Mouse (Mus musculus): ENCODE measurements around the gene Prokr1. TPM values are rescaled to one million over a fixed set of nuclear protein-coding genes. Genes with fewer than 3 reads are reported as not detected.

The Prokr1 gene
- polyA plus RNA-seq, 1 experiment from 2014 or later = 2.0 TPM

GRCm38 (mm10) chr6:87534855-87535575, 55.5 kb downstream of the Prokr1 start:
- H3K27ac ChIP-seq = no peak overlapping the region
- H3K4me3 ChIP-seq = no peak overlapping the region
- 90% methylated on average over 9 of the region's 9 CpGs for WGBS
- no peaks in the 10 kb centered on the region for H3K36me3 ChIP-seq (replicated peaks)
- no peak for ATAC-seq (replicated peaks)
- H3K4me2 ChIP-seq = no peak overlapping the region
- no peaks in the 10 kb centered on the region for H3K27me3 ChIP-seq (replicated peaks)
- no peaks in the 10 kb centered on the region for H3K4me1 ChIP-seq
- H3K9me3 ChIP-seq = no peaks in the 10 kb centered on the region
- H3K9ac ChIP-seq = no peak overlapping the region

GRCm38 (mm10) chr6:87532953-87533710, 57.4 kb downstream of the Prokr1 start, which contains the start of gene Arhgap25:
Gene Arhgap25 (minus strand): TSS chr6:87533259.
- H3K27me3 ChIP-seq (replicated peaks) = no peaks in the 10 kb centered on the region
- no peak within 1 kb of the TSS for H3K4me3 ChIP-seq
- WGBS = 67% methylated on average over 14 of the region's 14 CpGs
- H3K36me3 ChIP-seq (replicated peaks) = no peaks in the 10 kb centered on the region
- H3K4me1 ChIP-seq = no peaks in the 10 kb centered on the region
- ATAC-seq (replicated peaks) = no peak
- no peak within 1 kb of the TSS for H3K9ac ChIP-seq
- H3K9me3 ChIP-seq = no peaks in the 10 kb centered on the region
- no peak within 1 kb of the TSS for H3K27ac ChIP-seq
- H3K4me2 ChIP-seq = no peak within 1 kb of the TSS

- Histone ChIP-seq H3K9ac (no peak overlapping the region), H3K27ac (no peak overlapping the region), H3K4me1 (no peaks in the 10 kb centered on the region), H3K36me3 (replicated peaks) (no peaks in the 10 kb centered on the region), H3K9me3 (no peaks in the 10 kb centered on the region), H3K4me3 (no peak overlapping the region), H3K4me2 (no peak overlapping the region), H3K27me3 (replicated peaks) (no peaks in the 10 kb centered on the region)
- WGBS = 92% methylated on average over 2 of the region's 2 CpGs
- ATAC-seq (replicated peaks) = no peak
These were observed 59.0 kb downstream of the Prokr1 start for GRCm38 (mm10) chr6:87531456-87532015.

GRCm38 (mm10) chr6:87530386-87530785, 60.2 kb downstream of the Prokr1 start:
- ATAC-seq (replicated peaks) = no peak
- H3K4me1 ChIP-seq = no peaks in the 10 kb centered on the region
- H3K9me3 ChIP-seq = no peaks in the 10 kb centered on the region
- H3K27me3 ChIP-seq (replicated peaks) = no peaks in the 10 kb centered on the region
- no peaks in the 10 kb centered on the region for H3K36me3 ChIP-seq (replicated peaks)
- H3K9ac ChIP-seq = no peak overlapping the region
- no peak overlapping the region for H3K4me2 ChIP-seq
- H3K4me3 ChIP-seq = no peak overlapping the region
- 85% methylated on average over 2 of the region's 2 CpGs for WGBS
- H3K27ac ChIP-seq = no peak overlapping the region

Other genes with a start within 250 kb of the Prokr1 start
- not detected in 2 replicates for gene Gkn1, start 239.8 kb downstream of the Prokr1 start, polyA plus RNA-seq (2015; fragmentation: Nextera tagmentation; extraction: Ambion mirVana)
- gene Gkn2, start 217.4 kb downstream of the Prokr1 start, polyA plus RNA-seq (2015; fragmentation: Nextera tagmentation; extraction: Ambion mirVana) = not detected in 2 replicates
- gene Gkn3, start 201.8 kb downstream of the Prokr1 start, polyA plus RNA-seq (2015; fragmentation: Nextera tagmentation; extraction: Ambion mirVana) = 0.28 and 0.67 TPM in 2 replicates
- not detected in 2 replicates for gene Bmp10, start 161.7 kb downstream of the Prokr1 start, polyA plus RNA-seq (2015; fragmentation: Nextera tagmentation; extraction: Ambion mirVana)
- 1.8 and 1.9 TPM in 2 replicates for gene Arhgap25, start 57.5 kb downstream of the Prokr1 start, polyA plus RNA-seq (2015; fragmentation: Nextera tagmentation; extraction: Ambion mirVana)
- 7.2 and 7.7 TPM in 2 replicates for gene Aplf, start 81.5 kb upstream of the Prokr1 start, polyA plus RNA-seq (2015; fragmentation: Nextera tagmentation; extraction: Ambion mirVana)
- gene Efcc1, start 140.1 kb upstream of the Prokr1 start, polyA plus RNA-seq (2015; fragmentation: Nextera tagmentation; extraction: Ambion mirVana) = 5.4 and 6.7 TPM in 2 replicates
- gene Gp9, start 187.3 kb upstream of the Prokr1 start, polyA plus RNA-seq (2015; fragmentation: Nextera tagmentation; extraction: Ambion mirVana) = 0.93 and 1.0 TPM in 2 replicates
- gene Rab43, start 221.4 kb upstream of the Prokr1 start, polyA plus RNA-seq (2015; fragmentation: Nextera tagmentation; extraction: Ambion mirVana) = 10.2 and 12.6 TPM in 2 replicates
- 2.9 and 3.0 TPM in 2 replicates for gene Gm45140, start 245.1 kb upstream of the Prokr1 start, polyA plus RNA-seq (2015; fragmentation: Nextera tagmentation; extraction: Ambion mirVana)
- 19.3 and 20.9 TPM in 2 replicates for gene Isy1, start 248.1 kb upstream of the Prokr1 start, polyA plus RNA-seq (2015; fragmentation: Nextera tagmentation; extraction: Ambion mirVana)